32 mouse cellular contexts compared by ENCODE assay signal in genomic region chr5:68071857-68072256, GRCm38 (mm10). TPM values are rescaled to one million over a fixed set of nuclear protein-coding genes. Genes with fewer than 3 reads are reported as not detected.
A peak's percentile ranks its signal among the peaks of the same experiment; 100 is the strongest.
DNase-seq lines count a peak whose midpoint lies in the region; ATAC-seq lines count a peak whose summit lies in the region.
"Had no signal": no experiment of that assay in that cellular context is flagged by ENCODE, and none has a peak within 500 bp of the region (broad histone marks: within the 10 kb centered on the region; RNA-seq: fewer than 3 reads in every experiment).

No protein-coding gene starts in this region.

- DNase-seq in forebrain, embryonic 11.5 days (ENCODE audit: low spot score), result no peak
- DNase-seq in frontal cortex, adult 2 months (ENCODE audit: extremely low spot score in 1 of 2, low spot score in 1 of 2), result no peak
- DNase-seq: adrenal gland, adult 8-10 months; adrenal gland, postnatal 25 days; cerebellum, adult 11 months; cerebellum, adult 2 months; cerebellum, adult 9-11 months; cerebellum, postnatal 25 days; gastrocnemius, postnatal 10 days; gastrocnemius, postnatal 36 days; heart, adult 2 months; heart, postnatal 14 days; heart, postnatal 4 days; kidney, adult 2 months had no signal

- no peak overlapping the region for H3K9ac ChIP-seq in forebrain, embryonic 13.5 days
- no peak overlapping the region for H3K9ac ChIP-seq in forebrain, embryonic 11.5 days (ENCODE audit: low read length)
- no peak overlapping the region for H3K9ac ChIP-seq in forebrain, embryonic 16.5 days (replicated peaks; ENCODE audit: low read depth, low read length)
- H3K9ac ChIP-seq: embryonic facial prominence, embryonic 12.5 days; embryonic facial prominence, embryonic 15.5 days; heart, embryonic 13.5 days; hindbrain, embryonic 14.5 days had no signal

- H3K36me3 ChIP-seq in forebrain, embryonic 13.5 days (ENCODE audit: poor library complexity, severe bottlenecking), result no peaks in the 10 kb centered on the region
- no peaks in the 10 kb centered on the region for H3K36me3 ChIP-seq in forebrain, embryonic 11.5 days (ENCODE audit: control insufficient read depth, insufficient read depth, low read length)
- H3K36me3 ChIP-seq in forebrain, embryonic 16.5 days (ENCODE audit: control insufficient read depth, insufficient read depth), result no peaks in the 10 kb centered on the region
- H3K36me3 ChIP-seq: embryonic facial prominence, embryonic 12.5 days; embryonic facial prominence, embryonic 15.5 days; heart, embryonic 10.5 days; heart, embryonic 13.5 days had no signal

- no peak overlapping the region for H3K4me2 ChIP-seq in forebrain, embryonic 13.5 days
- no peak overlapping the region for H3K4me2 ChIP-seq in forebrain, embryonic 11.5 days (ENCODE audit: low read depth, low read length, severe bottlenecking)
- H3K4me2 ChIP-seq in forebrain, embryonic 16.5 days (ENCODE audit: low read length), result no peak overlapping the region
- H3K4me2 ChIP-seq: embryonic facial prominence, embryonic 12.5 days; embryonic facial prominence, embryonic 15.5 days; heart, embryonic 13.5 days; hindbrain, embryonic 14.5 days had no signal

- H3K27me3 ChIP-seq in forebrain, embryonic 13.5 days, result no peaks in the 10 kb centered on the region
- no peaks in the 10 kb centered on the region for H3K27me3 ChIP-seq in forebrain, embryonic 11.5 days (ENCODE audit: control insufficient read depth, insufficient read depth, low read length)
- H3K27me3 ChIP-seq in forebrain, embryonic 16.5 days (replicated peaks; ENCODE audit: control insufficient read depth, insufficient read depth, low read length), result no peaks in the 10 kb centered on the region
- H3K27me3 ChIP-seq: embryonic facial prominence, embryonic 12.5 days; embryonic facial prominence, embryonic 15.5 days; heart, embryonic 13.5 days had no signal

- no peaks in the 10 kb centered on the region for H3K4me1 ChIP-seq in forebrain, embryonic 13.5 days
- no peaks in the 10 kb centered on the region for H3K4me1 ChIP-seq in forebrain, embryonic 11.5 days (replicated peaks; ENCODE audit: control insufficient read depth, insufficient read depth, low read length)
- no peaks in the 10 kb centered on the region for H3K4me1 ChIP-seq in forebrain, embryonic 16.5 days (replicated peaks; ENCODE audit: control insufficient read depth, insufficient read depth, low read length)
- H3K4me1 ChIP-seq: embryonic facial prominence, embryonic 12.5 days; embryonic facial prominence, embryonic 15.5 days; heart, embryonic 10.5 days; heart, embryonic 13.5 days had no signal

- peak; percentile 86; the same call in 1 of the 2 replicates for ATAC-seq in forebrain, embryonic 13.5 days
- ATAC-seq in forebrain, embryonic 11.5 days (replicated peaks; ENCODE audit: low FRiP score), result no peak
- peak; percentile 62; the same call in 1 of the 2 replicates for ATAC-seq in frontal cortex, adult (ENCODE audit: low TSS enrichment)
- ATAC-seq in forebrain, embryonic 16.5 days, result peak; percentile 94
- no peak for ATAC-seq in erythroblast, adult 5-6 weeks (replicated peaks; ENCODE audit: low FRiP score, poor library complexity, severe bottlenecking)
- ATAC-seq: activated CD4-positive, CD25-positive, alpha-beta regulatory T cell, adult 4 months; intestine, postnatal 0 days had no signal

- no peak overlapping the region for H3K4me3 ChIP-seq in forebrain, embryonic 13.5 days
- no peak overlapping the region for H3K4me3 ChIP-seq in forebrain, embryonic 11.5 days (ENCODE audit: low read depth, low read length)
- no peak overlapping the region for H3K4me3 ChIP-seq in forebrain, embryonic 16.5 days (replicated peaks; ENCODE audit: low read length)
- H3K4me3 ChIP-seq: embryonic facial prominence, embryonic 12.5 days; embryonic facial prominence, embryonic 15.5 days; erythroblast, embryonic 14.5 days; heart, adult 2 months; heart, embryonic 10.5 days; heart, embryonic 13.5 days had no signal

- no peak overlapping the region for H3K27ac ChIP-seq in forebrain, embryonic 13.5 days
- no peak overlapping the region for H3K27ac ChIP-seq in forebrain, embryonic 11.5 days (ENCODE audit: low read depth, low read length)
- peak overlapping the region; percentile 19 for H3K27ac ChIP-seq in forebrain, embryonic 16.5 days (ENCODE audit: low read length)
- H3K27ac ChIP-seq: embryonic facial prominence, embryonic 12.5 days; embryonic facial prominence, embryonic 15.5 days; heart, adult 2 months; heart, embryonic 10.5 days; heart, embryonic 13.5 days; hindbrain, embryonic 14.5 days had no signal

- WGBS in forebrain, embryonic 13.5 days, result 93% methylated on average over 4 of the region's 4 CpGs
- 92% methylated on average over 4 of the region's 4 CpGs for WGBS in forebrain, embryonic 11.5 days
- WGBS in forebrain, embryonic 16.5 days, result 78% methylated on average over 4 of the region's 4 CpGs

- H3K9me3 ChIP-seq in forebrain, embryonic 13.5 days (replicated peaks), result no peaks in the 10 kb centered on the region
- H3K9me3 ChIP-seq in forebrain, embryonic 11.5 days (ENCODE audit: control insufficient read depth, low read length), result no peaks in the 10 kb centered on the region
- no peaks in the 10 kb centered on the region for H3K9me3 ChIP-seq in forebrain, embryonic 16.5 days (ENCODE audit: control insufficient read depth, low read length)
- H3K9me3 ChIP-seq: embryonic facial prominence, embryonic 12.5 days; embryonic facial prominence, embryonic 15.5 days; heart, embryonic 10.5 days; heart, embryonic 13.5 days had no signal

RNA-seq across cellular contexts. Expression of gene Grxcr1, which starts 40.2 kb away (rescaled TPM):
- not detected in 2 replicates for polyA plus RNA-seq in forebrain, embryonic 13.5 days (2015; fragmentation: Nextera tagmentation; extraction: Ambion mirVana)
- polyA plus RNA-seq in forebrain, embryonic 11.5 days (2014; fragmentation: Nextera tagmentation; extraction: Ambion mirVana), result not detected in 2 replicates
- not detected in 2 replicates for polyA plus RNA-seq in frontal cortex, adult 2 months (2012; rRNA removed)
- not detected in 2 replicates for polyA plus RNA-seq in forebrain, embryonic 16.5 days (2015; fragmentation: Nextera tagmentation; extraction: Ambion mirVana)
- not detected in 2 replicates for total RNA-seq in erythroblast, adult 5-6 weeks (2015; ENCODE audit: low replicate concordance)
- total RNA-seq in erythroblast, adult 5-6 weeks (2017; ENCODE audit: low replicate concordance), result not detected in 2 replicates
- total RNA-seq: adrenal gland, adult 8-10 months; adrenal gland, postnatal 25 days; common myeloid progenitor, adult 5-6 weeks; ES-E14; gastrocnemius, adult 18-20 months; gastrocnemius, postnatal 10 days; gastrocnemius, postnatal 36 days; granulocyte monocyte progenitor cell, adult 5-6 weeks; heart, adult 2 months; heart, postnatal 14 days; heart, postnatal 4 days had no signal
- polyA plus RNA-seq: cerebellum, adult 2 months; embryonic facial prominence, embryonic 15.5 days; erythroblast, embryonic 14.5 days; heart, adult 2 months; heart, embryonic 10.5 days; heart, embryonic 13.5 days; heart, embryonic 16.5 days; hindbrain, embryonic 14.5 days; intestine, embryonic 14.5 days; intestine, postnatal 0 days; kidney, adult 2 months had no signal

Comparison
In these comparisons a context has a peak if more than half of its experiments do, and no peak if none do; other contexts are left out.
1. ATAC-seq: peak in forebrain, embryonic 13.5 days (single experiment), frontal cortex, adult (single experiment) and forebrain, embryonic 16.5 days (single experiment); none in forebrain, embryonic 11.5 days (single experiment) and erythroblast, adult 5-6 weeks (single experiment).